Mouse (Mus musculus) heart, embryonic 11.5 days (tissue): ENCODE results near the gene Mical3. TPM values are rescaled to one million over a fixed set of nuclear protein-coding genes. Genes with fewer than 3 reads are reported as not detected.

Experiments
- ATAC-seq: fragments of 200-750 bp; cut with Nextera tagmentation; replicated peaks from 2 replicates; pipeline ENCODE4 v1.8.0; 2017; ENCODE audit warnings: moderate library complexity; ENCODE audit not compliant: insufficient number of reproducible peaks, low FRiP score, low TSS enrichment
- H3K27ac ChIP-seq: fragments of 300-500 bp; sonication (generic); 2 replicates; pipeline ENCODE4 v1.5.1; 2014; ENCODE audit warnings: mild to moderate bottlenecking, low read depth, low read length
- H3K27me3 ChIP-seq: fragments of 300-500 bp; sonication (generic); 2 replicates; pipeline ENCODE4 v1.6.1; 2014; ENCODE audit warnings: mild to moderate bottlenecking, low read length, mixed read lengths; ENCODE audit not compliant: control insufficient read depth, insufficient read depth
- H3K36me3 ChIP-seq: fragments of 300-500 bp; sonication (generic); 2 replicates; pipeline ENCODE4 v1.6.1; 2014; ENCODE audit warnings: mild to moderate bottlenecking, low read length, moderate library complexity, mixed read lengths; ENCODE audit not compliant: control insufficient read depth, insufficient read depth
- H3K4me1 ChIP-seq: fragments of 300-500 bp; sonication (generic); 2 replicates; pipeline ENCODE4 v1.6.1; 2014; ENCODE audit warnings: low read length; ENCODE audit not compliant: control insufficient read depth, insufficient read depth
- H3K4me2 ChIP-seq: fragments of 300-500 bp; sonication (generic); 2 replicates; pipeline ENCODE4 v1.6.1; 2014; ENCODE audit warnings: mild to moderate bottlenecking, moderate library complexity
- H3K4me3 ChIP-seq: fragments of 300-500 bp; sonication (generic); 2 replicates; pipeline ENCODE4 v1.5.1; 2014; ENCODE audit warnings: low read depth, low read length
- H3K9ac ChIP-seq: fragments of 300-500 bp; sonication (generic); 2 replicates; pipeline ENCODE4 v1.6.1; 2014; ENCODE audit warnings: mild to moderate bottlenecking, low read depth, low read length, moderate library complexity
- H3K9me3 ChIP-seq: fragments of 300-500 bp; sonication (generic); replicated peaks from 2 replicates; pipeline ENCODE4 v1.6.1; 2016; ENCODE audit warnings: low read length; ENCODE audit not compliant: control insufficient read depth
- WGBS: fragments of 180-500 bp; shearing (Covaris S2); extraction: QIAGEN DNeasy Blood & Tissue Kit; methylation state at CpG from one replicate; pipeline ENCODE4 v1.1.7; 2014; ENCODE audit not compliant: insufficient replicate concordance; 5-methylcytosine and 5-hydroxymethylcytosine counted together
- polyA plus RNA-seq: library from polyadenylated mRNA; unstranded; fragments of >200 nt; fragmentation: Nextera tagmentation; extraction: Ambion mirVana; gene quantifications from 2 replicates; pipeline ENCODE4 v1.2.1, GENCODE M21; 2014

Mical3 gene
- polyA plus RNA-seq, 1 experiment from 2014 or later, result 53.2 TPM

- Histone ChIP-seq H3K4me1 (peaks cover 62% of the 10 kb centered on the region), H3K36me3 (no peaks in the 10 kb centered on the region), H3K27me3 (no peaks in the 10 kb centered on the region), H3K27ac (no peak overlapping the region), H3K9me3 (no peaks in the 10 kb centered on the region), H3K4me3 (no peak overlapping the region), H3K4me2 (no peak overlapping the region), H3K9ac (no peak overlapping the region)
- ATAC-seq, result no peak
- 88% methylated on average over 8 of the region's 8 CpGs for WGBS
Measured at GRCm38 (mm10) chr6:121096862-121097261, 33.9 kb downstream of the Mical3 start.

GRCm38 (mm10) chr6:121096390-121096789 lies 34.4 kb downstream of the Mical3 start:
- H3K9ac ChIP-seq, result no peak overlapping the region
- no peak overlapping the region for H3K4me3 ChIP-seq

GRCm38 (mm10) chr6:121093662-121094408 lies 37.0 kb downstream of the Mical3 start:
- no peaks in the 10 kb centered on the region for H3K36me3 ChIP-seq
- H3K27ac ChIP-seq, result 0 out of 2 replicates have a peak overlapping the region, but pooled peaks have one; percentile 4
- peak; percentile 91 for ATAC-seq
- no peak overlapping the region for H3K9ac ChIP-seq
- peak overlapping the region; percentile 9; the same call in 1 of the 2 replicates for H3K4me2 ChIP-seq
- 59% methylated on average over 8 of the region's 8 CpGs for WGBS
- H3K4me1 ChIP-seq, result peaks cover 42% of the 10 kb centered on the region
- H3K4me3 ChIP-seq, result no peak overlapping the region
- H3K9me3 ChIP-seq, result no peaks in the 10 kb centered on the region
- H3K27me3 ChIP-seq, result no peaks in the 10 kb centered on the region

More at GRCm38 (mm10) chr6:121096390-121096789, 34.4 kb downstream of the Mical3 start:
- no peaks in the 10 kb centered on the region for H3K27me3 ChIP-seq
- 87% methylated on average over 8 of the region's 8 CpGs for WGBS
- H3K9me3 ChIP-seq, result no peaks in the 10 kb centered on the region
- no peaks in the 10 kb centered on the region for H3K36me3 ChIP-seq
- H3K4me1 ChIP-seq, result peaks cover 60% of the 10 kb centered on the region
- ATAC-seq, result no peak
- no peak overlapping the region for H3K27ac ChIP-seq
- H3K4me2 ChIP-seq, result no peak overlapping the region

GRCm38 (mm10) chr6:121090786-121091185 lies 40.0 kb downstream of the Mical3 start:
- 90% methylated on average over 11 of the region's 11 CpGs for WGBS
- no peak overlapping the region for H3K27ac ChIP-seq
- ATAC-seq, result no peak

GRCm38 (mm10) chr6:121087586-121088245 lies 43.1 kb downstream of the Mical3 start:
- H3K4me1 ChIP-seq, result peaks cover 52% of the 10 kb centered on the region
- WGBS, result 77% methylated on average over 22 of the region's 22 CpGs

More at GRCm38 (mm10) chr6:121090786-121091185, 40.0 kb downstream of the Mical3 start:
- H3K9ac ChIP-seq, result no peak overlapping the region
- no peaks in the 10 kb centered on the region for H3K9me3 ChIP-seq
- no peak overlapping the region for H3K4me3 ChIP-seq
- H3K36me3 ChIP-seq, result no peaks in the 10 kb centered on the region
- H3K27me3 ChIP-seq, result no peaks in the 10 kb centered on the region
- H3K4me1 ChIP-seq, result peaks cover 38% of the 10 kb centered on the region
- no peak overlapping the region for H3K4me2 ChIP-seq

GRCm38 (mm10) chr6:121087127-121087526 lies 43.7 kb downstream of the Mical3 start:
- Histone ChIP-seq H3K36me3 (no peaks in the 10 kb centered on the region), H3K27ac (no peak overlapping the region), H3K9ac (no peak overlapping the region), H3K4me2 (no peak overlapping the region), H3K9me3 (no peaks in the 10 kb centered on the region), H3K4me3 (no peak overlapping the region), H3K4me1 (peaks cover 54% of the 10 kb centered on the region), H3K27me3 (no peaks in the 10 kb centered on the region)
- no peak for ATAC-seq
- WGBS, result 82% methylated on average over 10 of the region's 10 CpGs

More at GRCm38 (mm10) chr6:121087586-121088245, 43.1 kb downstream of the Mical3 start:
- ATAC-seq, result no peak
- no peaks in the 10 kb centered on the region for H3K27me3 ChIP-seq
- H3K9ac ChIP-seq, result no peak overlapping the region
- H3K4me3 ChIP-seq, result no peak overlapping the region
- H3K36me3 ChIP-seq, result no peaks in the 10 kb centered on the region
- H3K27ac ChIP-seq, result no peak overlapping the region
- H3K9me3 ChIP-seq, result no peaks in the 10 kb centered on the region
- H3K4me2 ChIP-seq, result no peak overlapping the region

GRCm38 (mm10) chr6:121086226-121086625 lies 44.6 kb downstream of the Mical3 start:
- Histone ChIP-seq H3K9ac (no peak overlapping the region), H3K4me2 (no peak overlapping the region), H3K27ac (no peak overlapping the region), H3K9me3 (no peaks in the 10 kb centered on the region), H3K4me3 (no peak overlapping the region), H3K27me3 (no peaks in the 10 kb centered on the region), H3K36me3 (no peaks in the 10 kb centered on the region), H3K4me1 (peaks cover 60% of the 10 kb centered on the region)
- ATAC-seq, result no peak
- WGBS, result 82% methylated on average over 9 of the region's 9 CpGs

- WGBS, result 31% methylated on average over 6 of the region's 6 CpGs
- Histone ChIP-seq H3K9ac (peak overlapping the region; percentile 55), H3K27me3 (no peaks in the 10 kb centered on the region), H3K36me3 (no peaks in the 10 kb centered on the region), H3K4me2 (peak overlapping the region; percentile 17; the same call in 1 of the 2 replicates), H3K9me3 (no peaks in the 10 kb centered on the region), H3K4me3 (no peak overlapping the region), H3K4me1 (peaks cover 73% of the 10 kb centered on the region), H3K27ac (peak overlapping the region; percentile 62)
- ATAC-seq, result no peak
Measured at GRCm38 (mm10) chr6:121084050-121084480, 46.7 kb downstream of the Mical3 start.
